Mouse (Mus musculus) embryonic facial prominence, embryonic 14.5 days (tissue): ENCODE results near the gene Gpc3. TPM values are rescaled to one million over a fixed set of nuclear protein-coding genes. Genes with fewer than 3 reads are reported as not detected.

Source experiments
- ATAC-seq: fragments of 200-750 bp; cut with Nextera tagmentation; 2 replicates; pipeline ENCODE4 v1.8.0; 2017; ENCODE audit warnings: low read depth, moderate number of reproducible peaks, moderate TSS enrichment
- DNase-seq: peaks from one replicate; pipeline ENCODE4 v3.0.0-alpha.2; 2015; ENCODE audit warnings: low spot score
- H3K27ac ChIP-seq: fragments of 300-500 bp; sonication (generic); replicated peaks from 2 replicates; pipeline ENCODE4 v1.5.1; 2014; ENCODE audit warnings: low read depth, mild to moderate bottlenecking, low read length, moderate library complexity
- H3K27me3 ChIP-seq: fragments of 300-500 bp; sonication (generic); replicated peaks from 2 replicates; pipeline ENCODE4 v1.6.1; 2014; ENCODE audit warnings: low read length; ENCODE audit not compliant: control insufficient read depth, insufficient read depth
- H3K36me3 ChIP-seq: fragments of 300-500 bp; sonication (generic); 2 replicates; pipeline ENCODE4 v1.6.1; 2014; ENCODE audit warnings: low read length, mixed read lengths; ENCODE audit not compliant: control insufficient read depth, insufficient read depth
- H3K4me1 ChIP-seq: fragments of 300-500 bp; sonication (generic); 2 replicates; pipeline ENCODE4 v1.6.1; 2014; ENCODE audit warnings: antibody characterized with exemption, low read length; ENCODE audit not compliant: control insufficient read depth, insufficient read depth
- H3K4me2 ChIP-seq: fragments of 300-500 bp; sonication (generic); 2 replicates; pipeline ENCODE4 v1.6.1; 2014; ENCODE audit warnings: low read depth, mild to moderate bottlenecking, low read length, moderate library complexity, mixed read lengths
- H3K4me3 ChIP-seq: fragments of 300-500 bp; sonication (generic); 2 replicates; pipeline ENCODE4 v1.5.1; 2014; ENCODE audit warnings: low read depth, mild to moderate bottlenecking, low read length
- H3K9ac ChIP-seq: fragments of 300-500 bp; sonication (generic); 2 replicates; pipeline ENCODE4 v1.6.1; 2014; ENCODE audit warnings: low read depth, mild to moderate bottlenecking, low read length, moderate library complexity, mixed read lengths
- H3K9me3 ChIP-seq: fragments of 300-500 bp; sonication (generic); 2 replicates; pipeline ENCODE4 v1.6.1; 2016; ENCODE audit warnings: low read length; ENCODE audit not compliant: control insufficient read depth
- WGBS: fragments of 180-500 bp; shearing (Covaris S2); extraction: QIAGEN DNeasy Blood & Tissue Kit; methylation state at CpG from one replicate; pipeline ENCODE4 v1.1.7; 2014; 5-methylcytosine and 5-hydroxymethylcytosine counted together
- polyA plus RNA-seq: library from polyadenylated mRNA; unstranded; fragments of >200 nt; fragmentation: Nextera tagmentation; extraction: Ambion mirVana; gene quantifications from 2 replicates; pipeline ENCODE4 v1.2.1, GENCODE M21; 2014

The Gpc3 gene
- 694 and 855 TPM in 2 replicates for polyA plus RNA-seq

DNA sequence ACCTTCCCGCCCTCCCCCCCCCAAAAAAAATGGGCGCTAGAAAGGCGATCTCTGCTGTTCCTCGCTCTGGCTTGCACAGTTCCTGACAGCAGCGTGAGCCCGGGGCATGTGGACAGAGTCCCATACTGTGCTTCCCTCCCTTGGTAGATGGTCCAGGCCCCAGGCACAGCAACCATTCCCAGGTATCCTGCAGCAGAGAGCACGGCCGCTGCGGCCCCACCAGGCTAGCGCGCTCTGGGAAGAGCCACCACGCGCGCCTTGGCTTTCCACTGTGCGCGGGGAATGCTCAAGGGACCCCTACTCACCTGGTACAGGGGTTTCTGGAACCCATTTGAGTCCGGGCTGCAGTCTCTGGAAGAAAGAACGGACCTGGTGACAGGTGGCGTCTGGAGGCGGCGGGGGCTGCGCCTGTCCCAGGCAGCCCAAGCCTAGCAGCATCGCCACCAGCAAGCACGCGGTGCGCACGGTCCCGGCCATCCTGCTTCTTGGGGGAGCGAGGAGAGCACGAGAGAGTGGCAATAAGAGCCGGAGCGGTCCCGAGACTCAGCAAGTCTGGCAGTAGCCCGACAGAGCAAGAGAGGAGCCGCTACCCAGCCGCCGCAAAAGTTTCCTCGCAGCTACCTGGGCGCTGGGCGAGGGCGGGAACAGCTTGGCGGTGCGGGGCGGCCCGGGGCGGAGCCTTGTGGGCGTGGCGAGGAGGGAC, at the start of gene Gpc3:
TSS of gene Gpc3 (minus strand) at position 623 of the 703 bp plus-strand sequence.
- WGBS, result 32% methylated on average over 18 of the region's 48 CpGs
- ATAC-seq (peak; percentile 95), DNase-seq (peak; percentile 81)
- Histone ChIP-seq H3K4me2 (peak within 1 kb of the TSS; percentile 53), H3K9me3 (no peaks in the 10 kb centered on the region), H3K4me3 (peak within 1 kb of the TSS; percentile 54), H3K27ac (peak within 1 kb of the TSS; percentile 88), H3K9ac (peak within 1 kb of the TSS; percentile 70), H3K4me1 (peaks cover 8% of the 10 kb centered on the region; the same call in 1 of the 2 replicates), H3K36me3 (no peaks in the 10 kb centered on the region), H3K27me3 (peaks cover 16% of the 10 kb centered on the region)

DNA sequence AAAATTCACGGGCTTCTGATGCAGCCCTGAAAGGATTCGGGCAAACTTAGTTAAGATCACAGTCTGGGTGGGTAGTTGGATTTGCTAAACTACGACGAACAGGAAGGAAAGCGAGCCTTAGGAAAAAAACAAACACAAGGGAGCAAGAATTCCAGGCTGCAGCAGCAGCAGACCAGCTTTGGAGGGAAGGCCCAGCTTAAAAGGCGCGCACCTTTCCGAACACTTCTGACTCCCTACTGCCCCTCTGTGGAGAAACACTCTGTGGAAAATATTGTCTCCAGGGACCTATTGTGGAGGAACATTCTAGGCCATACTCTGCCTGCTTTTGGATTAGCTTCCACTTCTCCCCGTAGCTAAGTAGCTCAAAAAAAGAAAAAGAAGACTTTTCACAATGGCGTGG, 38.2 kb upstream of the Gpc3 start:
- Histone ChIP-seq H3K4me3 (no peak overlapping the region), H3K36me3 (no peaks in the 10 kb centered on the region), H3K9me3 (no peaks in the 10 kb centered on the region), H3K27me3 (no peaks in the 10 kb centered on the region), H3K9ac (0 out of 2 replicates have a peak overlapping the region, but pooled peaks have one; percentile 17), H3K4me1 (no peaks in the 10 kb centered on the region), H3K4me2 (peak overlapping the region; percentile 36), H3K27ac (peak overlapping the region; percentile 85)
- ATAC-seq (peak; percentile 68; the same call in 1 of the 2 replicates), DNase-seq (peak; percentile 87)
- WGBS, result 17% methylated on average over 10 of the region's 10 CpGs

DNA sequence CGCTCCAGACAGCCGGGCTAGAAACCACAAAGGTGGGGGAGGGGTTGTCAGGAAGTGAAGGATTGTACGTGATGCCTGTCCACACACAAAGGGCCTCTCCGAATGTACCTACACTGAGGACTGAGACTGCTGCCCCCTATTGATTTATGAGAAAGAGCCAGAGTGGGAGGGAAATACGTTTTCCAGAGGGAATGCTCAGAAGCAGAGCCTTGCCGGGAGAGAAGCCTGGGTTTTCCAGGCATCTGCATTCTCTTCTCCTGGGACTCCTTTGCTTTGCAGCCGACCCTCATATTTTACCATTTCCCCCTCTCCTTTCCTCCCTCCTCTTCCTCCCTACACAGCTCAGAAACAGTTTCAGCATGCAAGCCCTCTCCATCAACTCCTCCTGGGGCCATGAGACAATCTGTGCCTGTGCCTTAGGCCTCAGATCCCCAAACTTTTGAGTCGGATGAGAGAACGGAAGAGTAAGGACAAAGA, 37.8 kb upstream of the Gpc3 start:
- 27% methylated on average over 9 of the region's 9 CpGs for WGBS
- Histone ChIP-seq H3K36me3 (no peaks in the 10 kb centered on the region), H3K4me2 (peak overlapping the region; percentile 36), H3K9me3 (no peaks in the 10 kb centered on the region), H3K27ac (peak overlapping the region; percentile 85), H3K4me1 (no peaks in the 10 kb centered on the region), H3K4me3 (no peak overlapping the region), H3K27me3 (no peaks in the 10 kb centered on the region), H3K9ac (0 out of 2 replicates have a peak overlapping the region, but pooled peaks have one; percentile 17)
- peak; percentile 75 for DNase-seq
- peak; percentile 78 for ATAC-seq

DNA sequence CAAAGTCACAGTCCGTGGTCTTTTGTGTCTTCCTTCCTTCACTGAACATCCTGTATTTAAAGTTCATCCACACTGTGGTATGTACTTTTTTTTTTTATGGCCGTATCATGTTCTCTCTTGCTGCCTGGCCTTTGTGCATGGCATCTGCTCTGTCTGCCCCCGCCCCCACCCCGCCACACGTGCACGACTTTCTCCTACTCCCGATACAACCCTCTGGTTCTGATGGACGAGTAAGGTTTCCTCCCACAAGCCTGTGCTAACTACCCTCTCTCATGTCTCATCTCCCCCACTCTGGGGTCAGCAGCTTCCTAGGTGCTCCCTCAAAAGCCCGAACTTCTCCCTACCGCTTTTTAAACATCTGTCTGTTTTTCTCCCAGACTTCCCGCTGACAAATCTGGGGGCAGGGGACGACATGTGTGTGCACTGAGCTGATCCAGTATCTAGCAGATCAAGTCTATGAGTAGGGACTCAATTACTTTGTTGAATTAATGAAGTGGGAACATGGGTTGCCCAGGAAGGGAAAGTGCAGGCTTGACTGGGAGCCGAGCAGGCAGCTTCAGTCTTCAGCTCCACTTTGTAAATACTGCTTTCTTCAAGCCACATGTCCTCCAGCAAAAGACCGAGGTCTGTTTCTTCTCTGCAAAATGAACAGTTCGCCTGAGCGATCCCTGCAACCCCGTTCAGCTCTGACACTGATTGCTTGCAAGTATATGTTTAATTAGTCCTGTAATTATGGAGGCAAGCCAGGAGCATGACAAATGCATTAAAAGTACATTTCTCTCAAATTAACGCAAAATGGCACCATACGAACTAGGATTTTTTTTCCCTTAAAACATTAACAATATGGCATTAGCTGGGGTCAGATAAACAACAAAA, 35.4 kb upstream of the Gpc3 start:
- Histone ChIP-seq H3K4me2 (peak overlapping the region; percentile 51), H3K36me3 (no peaks in the 10 kb centered on the region), H3K4me1 (no peaks in the 10 kb centered on the region), H3K27me3 (no peaks in the 10 kb centered on the region), H3K4me3 (no peak overlapping the region), H3K9ac (peak overlapping the region; percentile 40; the same call in 1 of the 2 replicates), H3K27ac (peak overlapping the region; percentile 58), H3K9me3 (no peaks in the 10 kb centered on the region)
- DNase-seq (peak; percentile 30), ATAC-seq (0 out of 2 replicates have a peak, but pooled peaks have one; percentile 62)
- 33% methylated on average over 19 of the region's 19 CpGs for WGBS

DNA sequence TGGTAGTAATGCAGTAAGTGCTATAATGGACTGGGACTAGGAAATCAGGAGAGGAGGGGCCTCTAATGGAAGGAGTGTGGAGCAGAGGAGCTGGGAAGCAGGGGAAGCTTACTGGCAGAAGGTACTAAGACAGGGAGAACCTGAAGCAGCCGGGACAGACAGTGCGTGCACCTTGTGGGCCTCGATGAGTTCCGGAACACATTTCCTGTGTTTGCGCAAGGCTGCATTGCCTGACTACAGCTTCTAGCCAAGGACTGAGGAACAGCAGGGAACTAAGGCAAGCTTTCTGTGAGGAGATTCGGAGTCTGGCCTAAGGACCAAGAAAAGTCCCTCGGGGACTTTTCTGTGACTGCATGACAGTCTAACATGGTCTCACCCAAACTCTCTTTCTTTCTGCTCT, 30.6 kb upstream of the Gpc3 start:
- no peaks in the 10 kb centered on the region for H3K9me3 ChIP-seq
- ATAC-seq (no peak), DNase-seq (no peak)
- no peaks in the 10 kb centered on the region for H3K4me1 ChIP-seq
- H3K36me3 ChIP-seq, result no peaks in the 10 kb centered on the region
- H3K27ac ChIP-seq, result no peak overlapping the region; the same call in 1 of the 2 replicates
- no peak overlapping the region for H3K4me3 ChIP-seq
- no peak overlapping the region for H3K4me2 ChIP-seq
- 43% methylated on average over 7 of the region's 7 CpGs for WGBS
- no peak overlapping the region for H3K9ac ChIP-seq
- no peaks in the 10 kb centered on the region for H3K27me3 ChIP-seq

DNA sequence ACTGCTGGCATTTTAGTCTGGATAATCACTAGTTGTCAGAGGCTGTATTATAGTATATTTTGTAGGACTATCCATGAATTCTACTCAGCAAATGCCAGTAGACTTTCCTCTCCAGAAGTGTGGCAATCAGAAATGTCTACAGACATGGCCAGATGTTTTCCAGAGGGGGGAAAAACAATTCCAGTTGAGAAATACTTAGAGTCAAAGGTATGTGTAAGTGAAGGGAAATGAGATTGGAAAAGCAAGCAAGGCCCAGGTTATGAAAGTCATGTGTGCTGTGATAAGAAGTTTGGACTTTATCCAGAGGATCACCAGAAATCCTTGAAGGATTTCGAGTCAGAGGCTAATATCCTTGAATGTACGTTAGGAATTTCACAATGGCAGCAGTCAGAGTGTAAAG, 29.6 kb upstream of the Gpc3 start:
- H3K9ac ChIP-seq, result no peak overlapping the region
- H3K27ac ChIP-seq, result no peak overlapping the region
- H3K4me1 ChIP-seq, result no peaks in the 10 kb centered on the region
- no peaks in the 10 kb centered on the region for H3K36me3 ChIP-seq
- 28% methylated on average over 2 of the region's 2 CpGs for WGBS
- H3K27me3 ChIP-seq, result no peaks in the 10 kb centered on the region
- H3K9me3 ChIP-seq, result no peaks in the 10 kb centered on the region
- H3K4me2 ChIP-seq, result no peak overlapping the region
- no peak overlapping the region for H3K4me3 ChIP-seq
- no peak for ATAC-seq
- DNase-seq, result no peak

DNA sequence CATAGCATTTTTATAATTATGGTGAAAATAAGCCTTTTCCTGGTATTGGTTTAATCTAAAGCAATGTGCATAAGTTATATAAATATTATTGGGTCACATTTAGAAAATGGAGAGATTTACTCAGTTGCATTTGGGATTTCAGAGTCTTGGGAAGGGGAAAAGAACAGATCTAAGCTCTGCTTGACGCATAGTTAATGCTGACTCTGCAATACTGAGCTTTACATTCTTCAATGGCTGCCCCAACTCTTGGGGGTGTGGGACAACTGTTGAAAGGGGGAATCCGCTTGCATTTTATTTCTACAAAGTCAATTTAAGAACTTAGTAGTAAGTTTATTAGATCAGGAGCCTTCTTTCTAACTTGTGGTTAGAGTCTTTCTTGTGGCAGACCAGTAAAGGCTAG, 28.4 kb upstream of the Gpc3 start:
- ATAC-seq, result no peak
- Histone ChIP-seq H3K9ac (no peak overlapping the region), H3K27me3 (no peaks in the 10 kb centered on the region), H3K36me3 (no peaks in the 10 kb centered on the region), H3K9me3 (no peaks in the 10 kb centered on the region), H3K4me2 (no peak overlapping the region), H3K27ac (no peak overlapping the region), H3K4me3 (no peak overlapping the region), H3K4me1 (no peaks in the 10 kb centered on the region)
- no peak for DNase-seq
- WGBS, result 87% methylated on average over 2 of the region's 2 CpGs

DNA sequence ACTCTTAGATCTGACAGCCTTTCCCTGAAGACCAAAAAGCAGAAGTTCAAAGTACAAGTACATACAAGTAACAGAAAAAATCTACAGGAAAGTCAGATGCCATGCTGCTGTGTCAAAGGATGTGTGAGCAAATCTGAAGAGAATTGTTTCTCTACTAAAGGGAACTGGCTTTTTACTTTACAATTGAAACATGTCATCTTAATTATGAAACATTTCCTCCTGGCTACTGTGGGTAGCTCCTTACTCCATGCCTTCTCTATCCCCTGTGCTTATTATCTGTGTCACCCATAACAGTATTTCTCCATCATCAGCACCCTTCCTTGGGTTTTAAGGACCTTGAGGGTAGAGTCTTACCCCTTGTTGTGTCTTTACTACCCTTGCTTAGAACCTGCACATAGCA, 23.7 kb upstream of the Gpc3 start:
- Histone ChIP-seq H3K4me2 (no peak overlapping the region), H3K27me3 (no peaks in the 10 kb centered on the region), H3K9me3 (no peaks in the 10 kb centered on the region), H3K9ac (no peak overlapping the region), H3K4me3 (no peak overlapping the region), H3K4me1 (0 out of 2 replicates have a peak, but pooled peaks cover 1% of the 10 kb centered on the region), H3K27ac (no peak overlapping the region), H3K36me3 (no peaks in the 10 kb centered on the region)
- DNase-seq (no peak), ATAC-seq (no peak)
